Mouse (Mus musculus) limb, embryonic 12.5 days (tissue): ENCODE measurements at regions not wholly inside any gene's neighbourhood (a gene's known extent, or its start where the extent isn't known, plus 50 kb on each side); places are given as distances from the start of the nearest gene placed in this dataset.
A peak's percentile ranks its signal among the peaks of the same experiment; 100 is the strongest.
"Not testable (repeated sequence)": the region's sequence is repeated elsewhere in the genome, so short reads cannot be mapped to it uniquely, and the experiment has no call there.

Source experiments
- ATAC-seq: fragments of 200-750 bp; cut with Nextera tagmentation; 2 replicates; pipeline ENCODE4 v1.8.0; 2017; ENCODE audit warnings: low read depth, moderate TSS enrichment; ENCODE audit not compliant: insufficient number of reproducible peaks, insufficient read depth, low FRiP score, low TSS enrichment
- H3K27ac ChIP-seq: fragments of 300-500 bp; sonication (generic); 2 replicates; pipeline ENCODE4 v1.5.1; 2016; ENCODE audit warnings: mild to moderate bottlenecking, moderate library complexity
- H3K27me3 ChIP-seq: fragments of 300-500 bp; sonication (generic); 2 replicates; pipeline ENCODE4 v1.6.1; 2016; ENCODE audit warnings: mild to moderate bottlenecking, moderate library complexity
- H3K36me3 ChIP-seq: fragments of 300-500 bp; sonication (generic); 2 replicates; pipeline ENCODE4 v1.6.1; 2016; ENCODE audit warnings: mild to moderate bottlenecking, moderate library complexity
- H3K4me1 ChIP-seq: fragments of 300-500 bp; sonication (generic); replicated peaks from 2 replicates; pipeline ENCODE4 v1.6.1; 2016
- H3K4me2 ChIP-seq: fragments of 300-500 bp; sonication (generic); 2 replicates; pipeline ENCODE4 v1.6.1; 2016; ENCODE audit warnings: mild to moderate bottlenecking, moderate library complexity
- H3K4me3 ChIP-seq: fragments of 300-500 bp; sonication (generic); replicated peaks from 2 replicates; pipeline ENCODE4 v1.5.1; 2016; ENCODE audit warnings: mild to moderate bottlenecking
- H3K9ac ChIP-seq: fragments of 300-500 bp; sonication (generic); replicated peaks from 2 replicates; pipeline ENCODE4 v1.6.1; 2016; ENCODE audit warnings: mild to moderate bottlenecking, moderate library complexity
- H3K9me3 ChIP-seq: fragments of 300-500 bp; sonication (generic); 2 replicates; pipeline ENCODE4 v1.6.1; 2016; ENCODE audit warnings: mild to moderate bottlenecking, moderate library complexity
- WGBS: fragments of 180-500 bp; shearing (Covaris S2); methylation state at CpG from one replicate; pipeline ENCODE4 v1.1.7; 2016; 5-methylcytosine and 5-hydroxymethylcytosine counted together

DNA sequence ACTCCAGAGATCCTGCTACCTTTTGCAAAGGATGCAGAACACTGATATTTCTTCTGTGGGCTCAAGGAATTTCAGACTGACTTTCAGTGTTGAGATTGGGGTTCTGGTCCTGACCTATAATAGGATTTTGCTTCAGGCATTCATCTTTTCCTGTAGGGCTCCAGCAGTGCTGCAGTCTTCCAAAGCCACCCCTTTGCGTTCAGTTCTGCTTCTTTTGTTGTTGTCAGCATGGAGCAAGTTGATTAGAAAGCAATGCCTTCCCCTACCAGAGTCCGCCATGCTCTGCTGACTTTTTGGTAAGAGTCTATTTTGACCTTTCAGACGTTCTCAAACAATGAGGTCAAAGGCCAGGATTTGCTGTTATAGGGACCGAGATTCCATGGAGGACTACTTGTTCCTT lies 297.0 kb downstream of the Impad1 start:
- ATAC-seq: no peak
- H3K4me3 ChIP-seq: no peak overlapping the region
- H3K27ac ChIP-seq: no peak overlapping the region
- no peak overlapping the region for H3K9ac ChIP-seq
- H3K27me3 ChIP-seq: no peaks in the 10 kb centered on the region
- H3K4me1 ChIP-seq: no peaks in the 10 kb centered on the region
- no peak overlapping the region for H3K4me2 ChIP-seq
- H3K36me3 ChIP-seq: no peaks in the 10 kb centered on the region
- 68% methylated on average over 4 of the region's 4 CpGs for WGBS
- no peaks in the 10 kb centered on the region for H3K9me3 ChIP-seq

DNA sequence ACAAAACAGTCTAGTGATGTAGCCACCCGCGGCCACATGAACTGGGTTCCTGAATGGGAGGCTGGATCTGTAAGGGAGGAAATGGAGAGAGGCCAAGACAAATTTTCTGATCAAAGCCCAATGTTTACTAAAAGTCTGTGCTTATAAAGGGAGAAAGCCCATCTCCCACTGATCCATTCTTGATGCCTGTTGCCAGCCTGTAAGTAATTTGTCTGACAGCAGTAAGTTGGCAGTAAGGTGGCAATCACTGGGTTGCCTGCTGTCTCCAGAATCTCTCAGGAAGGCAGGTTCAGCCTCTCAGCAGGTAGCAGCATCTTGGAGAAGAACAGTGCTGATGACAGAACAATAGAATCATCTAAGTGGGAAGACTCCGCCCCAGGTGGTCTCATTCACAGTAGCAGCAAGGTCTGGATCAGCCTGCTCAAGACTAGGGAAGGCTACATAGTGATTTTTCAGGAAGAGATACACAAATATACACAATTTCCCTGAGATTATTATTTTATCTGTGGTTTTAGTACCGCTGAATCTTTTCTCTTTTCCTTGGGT lies 327.9 kb downstream of the Impad1 start:
- 73% methylated on average over 4 of the region's 4 CpGs for WGBS
- Histone ChIP-seq H3K9ac (no peak overlapping the region), H3K9me3 (0 out of 2 replicates have a peak, but pooled peaks cover 3% of the 10 kb centered on the region), H3K36me3 (no peaks in the 10 kb centered on the region), H3K27ac (no peak overlapping the region), H3K27me3 (no peaks in the 10 kb centered on the region), H3K4me2 (no peak overlapping the region), H3K4me3 (no peak overlapping the region), H3K4me1 (no peaks in the 10 kb centered on the region)
- ATAC-seq: no peak

DNA sequence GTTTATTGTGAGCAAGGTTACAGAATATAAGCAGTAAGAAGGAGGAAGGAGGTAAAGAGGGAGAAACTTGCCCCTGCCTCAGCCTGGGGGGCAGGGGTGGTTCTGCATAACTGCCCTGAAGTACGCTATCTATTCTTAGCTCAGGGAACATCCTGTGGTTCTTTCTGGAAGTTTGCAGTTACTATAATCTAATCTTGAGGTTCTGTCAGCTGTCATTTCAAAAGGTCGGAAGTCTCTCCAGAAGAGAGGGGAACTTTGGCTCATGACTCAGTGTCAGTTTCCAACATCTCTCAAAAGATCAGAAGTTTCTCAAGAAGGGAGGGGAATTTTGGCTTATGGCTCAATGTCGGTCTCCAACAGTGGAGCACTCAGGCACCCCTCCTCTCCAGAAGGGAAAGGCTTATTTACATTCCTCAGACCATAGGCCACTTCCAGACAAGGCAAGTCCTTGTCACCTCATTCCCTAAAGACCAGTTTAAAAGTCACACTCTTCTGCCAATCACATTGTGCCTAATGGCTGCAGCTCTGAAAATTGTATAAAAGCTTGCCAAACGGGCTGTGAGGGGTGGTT lies 328.9 kb downstream of the Impad1 start:
- no peak overlapping the region for H3K4me2 ChIP-seq
- no peaks in the 10 kb centered on the region for H3K4me1 ChIP-seq
- H3K27ac ChIP-seq: no peak overlapping the region
- ATAC-seq: no peak
- no peak overlapping the region for H3K9ac ChIP-seq
- H3K36me3 ChIP-seq: no peaks in the 10 kb centered on the region
- WGBS: 70% methylated on average over 4 of the region's 4 CpGs
- 0 out of 2 replicates have a peak, but pooled peaks cover 9% of the 10 kb centered on the region for H3K9me3 ChIP-seq
- no peaks in the 10 kb centered on the region for H3K27me3 ChIP-seq
- H3K4me3 ChIP-seq: no peak overlapping the region

DNA sequence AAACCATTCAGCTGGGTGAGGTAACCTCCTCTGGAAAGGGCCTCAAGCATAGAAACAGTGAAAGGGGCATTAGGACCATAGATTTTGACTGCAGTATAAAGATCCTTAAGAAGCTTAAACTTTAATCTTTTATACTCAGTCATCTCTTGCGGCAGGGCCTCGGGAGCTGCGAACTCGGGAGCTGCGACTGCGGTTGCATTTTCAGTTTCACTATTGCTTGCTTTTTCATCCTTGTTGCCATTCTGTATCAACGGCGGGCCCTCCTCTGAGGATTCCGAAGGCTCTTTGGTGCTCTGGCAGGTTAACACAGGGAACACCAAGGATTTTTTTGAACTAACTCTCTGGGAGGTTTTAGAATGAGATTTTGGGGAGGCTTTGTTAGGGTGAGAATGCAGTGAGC lies 333.9 kb downstream of the Impad1 start:
- Histone ChIP-seq H3K4me3 (no peak overlapping the region), H3K27ac (no peak overlapping the region), H3K9ac (no peak overlapping the region), H3K9me3 (0 out of 2 replicates have a peak, but pooled peaks cover 9% of the 10 kb centered on the region), H3K4me1 (no peaks in the 10 kb centered on the region), H3K4me2 (no peak overlapping the region), H3K36me3 (no peaks in the 10 kb centered on the region), H3K27me3 (no peaks in the 10 kb centered on the region)
- WGBS: 92% methylated on average over 9 of the region's 9 CpGs
- ATAC-seq: no peak

DNA sequence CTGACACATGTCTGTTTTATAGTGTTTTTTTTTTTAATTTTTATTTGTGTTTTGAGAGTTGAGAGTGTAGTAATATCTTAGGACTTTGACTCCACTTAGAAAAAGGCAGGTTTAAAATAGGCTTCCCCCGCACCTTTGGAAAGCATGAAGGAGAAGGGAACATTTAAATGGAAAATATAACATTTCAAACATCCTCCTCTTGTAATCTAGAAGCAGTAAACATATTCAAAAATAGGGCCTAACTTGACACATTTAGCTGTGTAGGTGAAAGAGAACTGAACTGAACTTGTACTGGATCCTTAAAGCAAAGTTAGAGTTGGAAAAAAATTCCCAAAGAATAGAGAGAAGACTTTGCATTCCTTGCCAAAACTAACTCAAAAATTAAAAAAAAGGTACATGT lies 343.1 kb downstream of the Impad1 start:
- Histone ChIP-seq H3K4me1 (no peaks in the 10 kb centered on the region), H3K27ac (no peak overlapping the region), H3K36me3 (no peaks in the 10 kb centered on the region), H3K4me2 (no peak overlapping the region), H3K9me3 (no peaks in the 10 kb centered on the region), H3K4me3 (no peak overlapping the region), H3K9ac (no peak overlapping the region), H3K27me3 (no peaks in the 10 kb centered on the region)
- WGBS: 97% methylated on average over 1 of the region's 1 CpGs
- ATAC-seq: no peak

DNA sequence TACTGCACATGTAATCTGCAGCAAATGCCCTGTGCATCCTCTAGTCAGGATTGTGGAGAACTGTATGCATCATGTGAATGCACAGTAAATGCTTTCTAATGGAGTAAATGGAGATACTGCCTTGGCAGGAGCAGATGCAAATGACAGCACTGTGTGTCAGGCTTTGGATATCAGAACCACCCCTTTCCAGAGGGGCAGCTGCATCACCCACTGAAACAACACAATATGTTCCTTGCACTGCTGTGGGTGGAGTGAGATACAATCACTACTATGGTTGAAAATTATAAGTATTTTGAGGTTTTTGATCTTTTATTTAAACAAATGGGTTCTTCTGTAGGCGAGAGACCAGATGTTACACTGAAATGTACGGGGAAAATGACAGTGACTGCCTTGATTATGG lies 350.5 kb downstream of the Impad1 start:
- no peaks in the 10 kb centered on the region for H3K27me3 ChIP-seq
- WGBS: 85% methylated on average over 2 of the region's 2 CpGs
- H3K27ac ChIP-seq: no peak overlapping the region
- H3K36me3 ChIP-seq: no peaks in the 10 kb centered on the region
- H3K9me3 ChIP-seq: no peaks in the 10 kb centered on the region
- no peak for ATAC-seq
- no peaks in the 10 kb centered on the region for H3K4me1 ChIP-seq
- no peak overlapping the region for H3K4me2 ChIP-seq
- no peak overlapping the region for H3K4me3 ChIP-seq
- H3K9ac ChIP-seq: no peak overlapping the region

DNA sequence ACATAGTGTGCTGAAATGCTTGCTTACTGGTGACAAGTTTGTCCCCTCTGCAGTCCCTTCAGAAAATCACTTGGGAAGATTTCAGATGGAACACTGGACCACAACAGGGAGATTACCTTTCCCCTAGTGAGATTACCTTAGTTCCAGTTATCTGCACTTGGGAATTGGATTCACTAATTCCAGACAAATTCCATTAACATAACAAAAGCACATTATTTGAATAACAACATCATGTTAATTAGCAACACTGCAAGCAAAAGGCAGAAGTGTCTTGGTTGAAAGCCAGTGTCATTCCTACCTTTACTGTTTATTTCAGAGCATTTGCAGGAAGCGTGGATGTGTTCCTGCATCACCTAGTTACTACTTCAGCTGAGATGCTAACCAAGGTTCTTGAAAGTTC lies 355.6 kb downstream of the Impad1 start:
- Histone ChIP-seq H3K4me3 (no peak overlapping the region), H3K9ac (no peak overlapping the region), H3K36me3 (no peaks in the 10 kb centered on the region), H3K9me3 (no peaks in the 10 kb centered on the region), H3K27me3 (no peaks in the 10 kb centered on the region), H3K4me1 (no peaks in the 10 kb centered on the region), H3K4me2 (no peak overlapping the region), H3K27ac (no peak overlapping the region)
- no peak for ATAC-seq
- WGBS: 81% methylated on average over 1 of the region's 1 CpGs

DNA sequence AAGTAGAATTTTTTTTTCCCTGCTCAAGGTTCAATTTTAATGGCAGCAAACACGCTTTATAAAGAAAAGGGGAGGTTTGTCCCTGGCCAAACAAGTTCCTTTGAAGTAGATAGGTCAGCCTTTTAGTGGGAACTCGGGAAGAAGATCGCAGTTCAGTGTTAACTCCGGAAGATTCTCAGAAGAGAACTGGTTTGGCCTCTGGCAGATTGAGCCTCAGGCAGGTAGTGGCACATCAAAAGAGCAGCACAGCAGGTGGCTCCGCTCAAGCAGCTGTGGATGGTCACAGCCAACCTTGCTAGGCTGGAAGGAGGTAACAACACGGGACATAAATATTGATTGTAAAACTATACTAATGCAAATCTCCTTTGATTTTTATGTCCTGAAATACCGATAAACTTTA lies 347.2 kb upstream of the Sdr16c6 start:
- H3K9me3 ChIP-seq, H3K36me3 ChIP-seq, H3K9ac ChIP-seq, H3K27ac ChIP-seq, H3K4me1 ChIP-seq, H3K4me3 ChIP-seq, ATAC-seq, H3K4me2 ChIP-seq, H3K27me3 ChIP-seq: not testable (repeated sequence)
- 13% methylated on average over 7 of the region's 7 CpGs for WGBS

DNA sequence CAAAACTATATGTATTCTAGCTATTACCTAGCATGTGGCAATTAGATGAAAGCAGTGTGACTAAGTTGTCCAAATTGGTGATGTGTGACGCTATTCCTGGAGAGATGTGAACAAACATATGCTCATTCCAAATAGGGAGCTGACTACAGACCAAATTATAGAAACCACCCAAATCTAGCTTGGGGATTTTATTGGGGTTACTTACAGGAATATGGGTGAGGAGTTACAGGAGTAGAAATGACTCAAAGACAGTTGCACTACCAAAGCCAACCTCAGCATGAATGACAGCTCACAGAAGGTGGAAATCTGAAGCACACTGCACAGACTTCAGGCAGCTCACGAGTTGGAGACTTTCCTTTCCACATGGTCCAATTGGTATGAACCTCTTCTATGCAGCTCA lies 326.5 kb upstream of the Sdr16c6 start:
- 83% methylated on average over 2 of the region's 2 CpGs for WGBS
- H3K4me2 ChIP-seq: no peak overlapping the region
- ATAC-seq: no peak
- H3K27me3 ChIP-seq: no peaks in the 10 kb centered on the region
- no peak overlapping the region for H3K27ac ChIP-seq
- no peak overlapping the region for H3K9ac ChIP-seq
- no peaks in the 10 kb centered on the region for H3K36me3 ChIP-seq
- H3K9me3 ChIP-seq: no peaks in the 10 kb centered on the region
- no peak overlapping the region for H3K4me3 ChIP-seq
- H3K4me1 ChIP-seq: no peaks in the 10 kb centered on the region

DNA sequence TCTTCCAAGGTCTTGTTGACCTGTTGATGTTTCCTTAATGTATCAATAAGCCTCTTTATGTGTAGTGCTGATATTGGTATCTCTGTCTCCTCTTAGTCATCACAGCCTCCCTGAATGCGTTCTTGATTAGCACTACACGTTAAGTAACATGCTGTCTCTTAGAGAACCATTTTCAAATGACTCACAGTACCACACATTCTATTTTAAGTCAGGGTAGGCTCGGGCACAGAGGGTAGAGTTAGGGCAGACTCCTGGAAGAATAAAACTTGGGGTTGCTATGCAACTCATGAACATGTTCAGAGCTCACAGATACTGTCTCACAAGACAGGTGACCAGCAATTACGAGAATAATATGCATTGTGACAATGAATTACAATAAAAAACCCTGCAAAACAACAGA lies 320.1 kb upstream of the Sdr16c6 start:
- no peak overlapping the region for H3K4me2 ChIP-seq
- H3K36me3 ChIP-seq: no peaks in the 10 kb centered on the region
- H3K9ac ChIP-seq: no peak overlapping the region
- H3K4me1 ChIP-seq: no peaks in the 10 kb centered on the region
- no peaks in the 10 kb centered on the region for H3K27me3 ChIP-seq
- H3K4me3 ChIP-seq: no peak overlapping the region
- H3K9me3 ChIP-seq: no peaks in the 10 kb centered on the region
- 77% methylated on average over 4 of the region's 4 CpGs for WGBS
- H3K27ac ChIP-seq: no peak overlapping the region
- no peak for ATAC-seq

DNA sequence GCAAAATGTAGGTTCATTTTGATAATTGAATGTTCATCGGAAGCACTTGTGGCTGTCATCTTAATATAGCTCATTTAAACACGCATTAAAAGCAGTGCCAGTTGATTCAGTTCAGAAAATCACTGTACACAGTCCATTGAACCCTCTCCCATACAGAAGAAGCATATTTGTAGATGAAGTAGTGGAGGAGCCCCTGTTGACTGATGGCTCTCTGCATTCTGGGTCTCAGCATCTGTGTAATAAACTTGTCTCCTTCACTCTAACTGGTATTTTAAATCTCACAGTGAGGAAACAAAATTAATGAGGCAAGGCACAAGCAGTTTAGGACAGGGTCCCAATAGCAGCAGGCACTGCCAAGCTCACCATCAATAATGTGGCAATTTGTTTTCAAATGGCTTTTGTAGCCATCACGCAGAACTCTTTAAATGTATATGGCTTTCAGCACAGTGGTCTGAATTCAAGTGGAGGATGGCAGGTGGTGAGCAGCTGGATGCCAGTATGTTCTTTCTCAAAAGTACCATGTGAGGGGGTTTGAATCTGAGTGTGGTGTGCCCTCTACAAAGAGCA lies 302.8 kb upstream of the Sdr16c6 start:
- WGBS: 80% methylated on average over 3 of the region's 3 CpGs
- Histone ChIP-seq H3K27ac (no peak overlapping the region), H3K36me3 (no peaks in the 10 kb centered on the region), H3K4me1 (no peaks in the 10 kb centered on the region), H3K9ac (no peak overlapping the region), H3K9me3 (no peaks in the 10 kb centered on the region), H3K27me3 (no peaks in the 10 kb centered on the region), H3K4me2 (no peak overlapping the region), H3K4me3 (no peak overlapping the region)
- ATAC-seq: no peak

DNA sequence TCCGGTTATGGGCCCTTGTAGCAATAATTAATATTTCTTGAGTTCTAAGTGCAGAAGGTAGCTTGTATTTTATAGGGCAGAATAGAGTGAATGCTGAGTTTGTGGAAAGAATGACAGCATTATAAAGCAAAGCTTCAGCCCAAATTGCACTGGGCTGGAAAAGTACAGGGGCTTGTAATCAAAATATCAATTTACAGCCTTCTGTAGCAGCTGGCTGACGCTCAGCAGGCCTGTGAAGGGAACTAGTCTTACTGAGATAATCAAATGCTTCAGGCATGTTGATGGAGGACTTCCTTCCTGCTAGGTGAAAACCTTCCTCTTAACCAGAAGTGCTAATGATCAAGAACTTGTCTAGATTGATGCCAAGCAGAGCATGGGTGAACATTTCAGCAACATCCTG lies 257.9 kb upstream of the Sdr16c6 start:
- H3K4me3 ChIP-seq: no peak overlapping the region
- no peak overlapping the region for H3K4me2 ChIP-seq
- H3K27ac ChIP-seq: peak overlapping the region; percentile 67; the same call in 1 of the 2 replicates
- no peaks in the 10 kb centered on the region for H3K27me3 ChIP-seq
- 0 out of 2 replicates have a peak, but pooled peaks have one; percentile 56 for ATAC-seq
- H3K4me1 ChIP-seq: no peaks in the 10 kb centered on the region; the same call in 1 of the 2 replicates
- no peak overlapping the region for H3K9ac ChIP-seq
- 35% methylated on average over 2 of the region's 2 CpGs for WGBS
- no peaks in the 10 kb centered on the region for H3K36me3 ChIP-seq
- H3K9me3 ChIP-seq: no peaks in the 10 kb centered on the region
